Mouse (Mus musculus) kidney, postnatal 0 days (tissue): ENCODE data around the gene Npnt. TPM values are rescaled to one million over a fixed set of nuclear protein-coding genes. Genes with fewer than 3 reads are reported as not detected.
A peak's percentile ranks its signal among the peaks of the same experiment; 100 is the strongest.

ENCODE experiments used
- ATAC-seq: fragments of 200-750 bp; cut with Nextera tagmentation; replicated peaks from 2 replicates; pipeline ENCODE4 v1.8.0; 2017; ENCODE audit warnings: low read depth, moderate number of reproducible peaks, moderate TSS enrichment, moderate library complexity; ENCODE audit not compliant: low FRiP score
- DNase-seq: peaks from one replicate; pipeline ENCODE4 v3.0.0-alpha.2; 2016; ENCODE audit warnings: low spot score
- H3K27ac ChIP-seq: fragments of 300-500 bp; sonication (generic); 2 replicates; pipeline ENCODE4 v1.5.1; 2014; ENCODE audit warnings: mild to moderate bottlenecking
- H3K27me3 ChIP-seq: fragments of 300-500 bp; sonication (generic); 2 replicates; pipeline ENCODE4 v1.6.1; 2014; ENCODE audit warnings: low read length, mixed read lengths; ENCODE audit not compliant: insufficient read depth
- H3K36me3 ChIP-seq: fragments of 300-500 bp; sonication (generic); 2 replicates; pipeline ENCODE4 v1.6.1; 2014; ENCODE audit warnings: low read length, mixed read lengths; ENCODE audit not compliant: insufficient read depth
- H3K4me1 ChIP-seq: fragments of 300-500 bp; sonication (generic); replicated peaks from 2 replicates; pipeline ENCODE4 v1.6.1; 2014; ENCODE audit warnings: antibody characterized with exemption, low read length, mixed read lengths; ENCODE audit not compliant: insufficient read depth
- H3K4me2 ChIP-seq: fragments of 300-500 bp; sonication (generic); 2 replicates; pipeline ENCODE4 v1.6.1; 2014; ENCODE audit warnings: mild to moderate bottlenecking, low read length, moderate library complexity, mixed read lengths
- H3K4me3 ChIP-seq: fragments of 300-500 bp; sonication (generic); replicated peaks from 2 replicates; pipeline ENCODE4 v1.5.1; 2014; ENCODE audit warnings: low read depth, low read length
- H3K9ac ChIP-seq: fragments of 300-500 bp; sonication (generic); 2 replicates; pipeline ENCODE4 v1.6.1; 2014; ENCODE audit warnings: low read depth, low read length
- H3K9me3 ChIP-seq: fragments of 300-500 bp; sonication (generic); replicated peaks from 2 replicates; pipeline ENCODE4 v1.6.1; 2016; ENCODE audit warnings: low read length, inconsistent platforms, mixed read lengths
- CTCF ChIP-seq: IDR thresholded peaks from 2 replicates; pipeline ENCODE4 v1.5.1; 2016; ENCODE audit warnings: antibody characterized with exemption, low read depth, mild to moderate bottlenecking, moderate library complexity
- WGBS: fragments of 180-500 bp; shearing (Covaris S2); extraction: QIAGEN DNeasy Blood & Tissue Kit; methylation state at CpG from one replicate; pipeline ENCODE4 v1.1.7; 2014; 5-methylcytosine and 5-hydroxymethylcytosine counted together
- polyA plus RNA-seq: library from polyadenylated mRNA; unstranded; fragments of >200 nt; fragmentation: Nextera tagmentation; extraction: Ambion mirVana; gene quantifications from 2 replicates; pipeline ENCODE4 v1.2.1, GENCODE M21; 2015

Gene Npnt
- polyA plus RNA-seq, 1 experiment from 2014 or later, result 229 TPM

GRCm38 (mm10) chr3:132942778-132943177 is 7.3 kb downstream of the Npnt start:
- no peak for TF ChIP-seq CTCF
- Histone ChIP-seq H3K36me3 (no peaks in the 10 kb centered on the region), H3K9ac (no peak overlapping the region), H3K27me3 (no peaks in the 10 kb centered on the region), H3K4me1 (peaks cover 9% of the 10 kb centered on the region; the same call in 1 of the 2 replicates), H3K4me2 (no peak overlapping the region), H3K4me3 (no peak overlapping the region), H3K9me3 (no peaks in the 10 kb centered on the region), H3K27ac (no peak overlapping the region)
- DNase-seq (no peak), ATAC-seq (no peak)
- WGBS, result 88% methylated on average over 6 of the region's 6 CpGs

GRCm38 (mm10) chr3:132940181-132940990 is 9.7 kb downstream of the Npnt start:
- no peak overlapping the region for H3K9ac ChIP-seq
- no peak overlapping the region for H3K4me3 ChIP-seq
- H3K27ac ChIP-seq, result no peak overlapping the region
- no peaks in the 10 kb centered on the region for H3K36me3 ChIP-seq
- no peaks in the 10 kb centered on the region for H3K27me3 ChIP-seq
- no peak overlapping the region for H3K4me2 ChIP-seq
- no peak for DNase-seq
- TF ChIP-seq CTCF, result no peak
- peaks cover 3% of the 10 kb centered on the region; the same call in 1 of the 2 replicates for H3K4me1 ChIP-seq
- WGBS, result 75% methylated on average over 10 of the region's 10 CpGs
- no peaks in the 10 kb centered on the region for H3K9me3 ChIP-seq
- no peak for ATAC-seq

DNA sequence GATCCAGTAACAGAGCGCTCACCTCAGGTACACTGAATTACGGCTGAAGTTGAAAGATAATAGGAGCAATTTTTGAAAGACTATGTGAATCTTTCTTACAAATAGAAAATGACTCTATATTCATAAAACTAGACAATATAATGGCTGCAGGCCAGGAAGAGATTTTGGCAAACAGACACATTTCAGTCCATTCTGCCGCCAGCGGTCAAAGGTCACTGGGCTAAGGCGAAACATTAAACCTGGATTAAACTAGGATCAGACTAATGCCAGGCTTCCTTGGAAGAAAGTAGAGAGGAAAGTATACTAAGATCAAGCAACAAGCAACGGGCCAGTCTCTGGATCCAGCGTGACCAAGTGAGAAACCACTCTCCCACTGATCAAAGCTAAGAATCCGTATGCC is 11.1 kb downstream of the Npnt start:
- Histone ChIP-seq H3K27ac (no peak overlapping the region), H3K4me3 (no peak overlapping the region), H3K9ac (no peak overlapping the region), H3K4me1 (peaks cover 2% of the 10 kb centered on the region; the same call in 1 of the 2 replicates), H3K27me3 (no peaks in the 10 kb centered on the region), H3K9me3 (no peaks in the 10 kb centered on the region), H3K4me2 (no peak overlapping the region), H3K36me3 (no peaks in the 10 kb centered on the region)
- peak; percentile 10 for DNase-seq
- 52% methylated on average over 8 of the region's 8 CpGs for WGBS
- no peak for TF ChIP-seq CTCF
- no peak for ATAC-seq

GRCm38 (mm10) chr3:132934649-132935048 is 15.4 kb downstream of the Npnt start:
- Histone ChIP-seq H3K9ac (no peak overlapping the region), H3K9me3 (no peaks in the 10 kb centered on the region), H3K4me3 (no peak overlapping the region), H3K4me2 (no peak overlapping the region), H3K36me3 (no peaks in the 10 kb centered on the region), H3K4me1 (no peaks in the 10 kb centered on the region; the same call in 1 of the 2 replicates), H3K27ac (no peak overlapping the region), H3K27me3 (no peaks in the 10 kb centered on the region)
- WGBS, result 62% methylated on average over 2 of the region's 2 CpGs
- DNase-seq, result no peak
- no peak for ATAC-seq
- no peak for TF ChIP-seq CTCF

DNA sequence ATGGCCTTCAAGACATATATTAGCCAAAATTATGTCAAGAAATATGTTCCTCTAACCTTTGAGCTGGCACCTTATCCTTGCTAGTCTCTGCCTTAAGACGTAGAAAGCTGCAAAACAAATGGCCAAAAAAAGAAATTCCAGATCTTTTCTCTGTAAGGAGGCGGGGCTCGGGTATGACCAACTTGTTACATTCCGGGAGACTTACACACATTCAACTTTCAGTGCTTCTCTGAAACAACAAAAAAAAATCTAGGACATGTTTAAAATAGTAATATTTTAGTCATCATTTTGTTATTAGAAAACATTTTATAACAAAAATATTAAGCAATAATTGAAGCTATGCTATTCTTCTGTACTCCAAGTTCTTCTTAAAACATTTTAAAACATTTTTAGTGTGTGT is 18.6 kb downstream of the Npnt start:
- DNase-seq (no peak), ATAC-seq (no peak)
- Histone ChIP-seq H3K36me3 (no peaks in the 10 kb centered on the region), H3K4me1 (no peaks in the 10 kb centered on the region), H3K9me3 (no peaks in the 10 kb centered on the region), H3K27ac (no peak overlapping the region), H3K9ac (no peak overlapping the region), H3K4me3 (no peak overlapping the region), H3K4me2 (no peak overlapping the region), H3K27me3 (no peaks in the 10 kb centered on the region)
- 80% methylated on average over 4 of the region's 4 CpGs for WGBS
- TF ChIP-seq CTCF, result no peak

DNA sequence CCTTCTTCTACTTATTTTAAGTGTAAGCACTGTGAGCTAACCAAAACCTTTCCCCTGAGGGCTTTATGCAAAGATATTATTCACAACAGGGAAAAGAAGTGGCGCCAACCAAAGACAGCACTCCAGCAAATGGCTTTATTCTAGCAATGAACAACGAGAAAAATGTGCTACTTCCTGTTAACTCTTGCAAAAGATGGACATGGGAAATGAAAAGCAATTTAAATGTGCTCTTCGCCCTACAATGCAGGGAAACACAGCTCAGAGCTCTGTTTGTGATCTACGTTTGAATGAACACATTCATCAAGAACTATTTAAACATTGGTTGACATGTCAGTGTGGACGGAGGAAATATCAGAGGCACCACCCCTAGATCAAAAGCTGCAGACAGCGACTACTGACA is 20.2 kb downstream of the Npnt start:
- Histone ChIP-seq H3K27me3 (no peaks in the 10 kb centered on the region), H3K4me2 (no peak overlapping the region), H3K4me1 (no peaks in the 10 kb centered on the region), H3K27ac (no peak overlapping the region), H3K4me3 (no peak overlapping the region), H3K36me3 (no peaks in the 10 kb centered on the region), H3K9ac (no peak overlapping the region), H3K9me3 (no peaks in the 10 kb centered on the region)
- no peak for ATAC-seq
- 34% methylated on average over 6 of the region's 6 CpGs for WGBS
- no peak for DNase-seq
- TF ChIP-seq CTCF, result no peak
